Mouse (Mus musculus) neural tube, embryonic 10.5 days (tissue): ENCODE measurements around the gene A030005K14Rik.

ENCODE experiments used
- DNase-seq: peaks from one replicate; pipeline ENCODE4 v3.0.0-alpha.2; 2017; ENCODE audit warnings: low spot score; ENCODE audit errors: extremely low spot score

Gene A030005K14Rik

GRCm38 (mm10) chr1:83036892-83037667 lies 22.1 kb downstream of the A030005K14Rik start:
- DNase-seq: no peak

GRCm38 (mm10) chr1:83034509-83034908 lies 24.7 kb downstream of the A030005K14Rik start:
- no peak for DNase-seq

- no peak for DNase-seq
These were observed 26.7 kb downstream of the A030005K14Rik start for GRCm38 (mm10) chr1:83032508-83032907.

GRCm38 (mm10) chr1:83031950-83032349 lies 27.2 kb downstream of the A030005K14Rik start:
- DNase-seq: no peak

- DNase-seq: no peak
These were observed 42.6 kb downstream of the A030005K14Rik start for GRCm38 (mm10) chr1:83016556-83016955.

GRCm38 (mm10) chr1:83015329-83015879 lies 43.8 kb downstream of the A030005K14Rik start:
- no peak for DNase-seq

GRCm38 (mm10) chr1:83014477-83014876 lies 44.7 kb downstream of the A030005K14Rik start:
- DNase-seq: no peak
